Mouse (Mus musculus): ENCODE data around the gene Cdc42. TPM values are rescaled to one million over a fixed set of nuclear protein-coding genes. Genes with fewer than 3 reads are reported as not detected.

Cdc42 gene
- total RNA-seq (2021), result 100 to 1,000 TPM; 352 to 369 TPM

DNA sequence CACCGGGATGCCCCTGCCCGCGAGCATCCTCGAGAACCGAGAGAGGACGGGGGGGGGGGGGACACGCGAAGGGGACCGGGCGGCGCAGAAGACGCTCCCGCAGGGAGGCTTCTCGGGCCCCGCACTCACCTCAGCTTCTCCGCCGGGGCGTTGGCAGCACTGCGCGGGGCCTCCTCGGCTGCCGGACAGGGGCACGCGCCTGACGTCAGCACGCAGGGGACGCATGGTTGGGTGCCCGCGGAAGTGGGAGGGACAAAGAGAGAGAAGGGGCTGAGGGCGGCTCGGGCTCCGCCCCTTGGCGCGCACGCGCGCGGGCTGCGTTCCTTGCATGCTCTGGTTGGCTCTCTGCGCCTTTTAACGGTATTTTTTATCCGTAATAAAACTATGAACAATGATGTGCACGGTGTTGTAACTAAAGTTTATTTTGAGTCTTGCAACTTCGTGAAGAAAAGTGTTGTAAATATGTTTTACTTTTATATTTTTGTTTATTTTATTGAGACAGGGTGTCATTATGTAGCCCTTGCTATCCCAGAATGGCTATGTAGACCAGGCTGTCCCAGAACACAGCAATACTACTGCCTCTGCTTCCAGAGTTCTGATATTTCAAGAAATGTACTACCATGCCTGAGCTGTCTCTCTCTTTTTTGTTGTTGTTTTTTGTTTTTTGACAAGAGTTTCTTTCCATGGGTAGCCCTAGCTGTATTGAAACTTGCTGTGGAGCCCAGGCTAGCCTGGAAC lies at the start of gene Cdc42:
Gene Cdc42 (minus strand): TSS at position 204 of the 738 bp plus-strand sequence.
- intact Hi-C loops (cut with DNase I), result loop anchor here (5.0 kb wide), 1 partner anchor 235 kb away; the partner anchor contains the start of gene Usp48
- peak; percentile 98 to 99 for DNase-seq (ENCODE audit: low spot score in 2 of 2)

DNA sequence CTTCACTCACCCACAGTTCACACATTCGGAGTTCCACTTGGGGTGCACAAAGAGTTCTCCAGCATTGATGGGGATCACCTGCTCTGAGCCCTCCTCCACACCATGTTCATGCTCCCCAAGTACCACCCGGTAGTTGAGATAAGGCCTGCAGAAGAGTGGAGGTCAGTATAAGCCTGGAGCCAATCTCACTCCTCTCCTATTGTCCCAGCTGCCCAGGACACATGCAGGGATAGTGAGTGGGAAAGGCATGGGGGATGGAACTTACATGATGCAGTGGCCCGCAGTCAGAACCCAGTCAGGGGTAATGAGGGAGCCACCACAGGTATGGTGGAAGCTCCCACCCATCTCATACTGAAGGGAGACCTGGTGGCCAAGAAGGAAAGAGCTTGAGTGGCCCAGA lies 48.1 kb upstream of the Cdc42 start:
- DNase-seq (ENCODE audit: low spot score in 2 of 2), result no peak
- intact Hi-C loops (cut with DNase I), result loop anchor here (2.0 kb wide), 1 partner anchor 15 kb away; no protein-coding TSS in a partner anchor

DNA sequence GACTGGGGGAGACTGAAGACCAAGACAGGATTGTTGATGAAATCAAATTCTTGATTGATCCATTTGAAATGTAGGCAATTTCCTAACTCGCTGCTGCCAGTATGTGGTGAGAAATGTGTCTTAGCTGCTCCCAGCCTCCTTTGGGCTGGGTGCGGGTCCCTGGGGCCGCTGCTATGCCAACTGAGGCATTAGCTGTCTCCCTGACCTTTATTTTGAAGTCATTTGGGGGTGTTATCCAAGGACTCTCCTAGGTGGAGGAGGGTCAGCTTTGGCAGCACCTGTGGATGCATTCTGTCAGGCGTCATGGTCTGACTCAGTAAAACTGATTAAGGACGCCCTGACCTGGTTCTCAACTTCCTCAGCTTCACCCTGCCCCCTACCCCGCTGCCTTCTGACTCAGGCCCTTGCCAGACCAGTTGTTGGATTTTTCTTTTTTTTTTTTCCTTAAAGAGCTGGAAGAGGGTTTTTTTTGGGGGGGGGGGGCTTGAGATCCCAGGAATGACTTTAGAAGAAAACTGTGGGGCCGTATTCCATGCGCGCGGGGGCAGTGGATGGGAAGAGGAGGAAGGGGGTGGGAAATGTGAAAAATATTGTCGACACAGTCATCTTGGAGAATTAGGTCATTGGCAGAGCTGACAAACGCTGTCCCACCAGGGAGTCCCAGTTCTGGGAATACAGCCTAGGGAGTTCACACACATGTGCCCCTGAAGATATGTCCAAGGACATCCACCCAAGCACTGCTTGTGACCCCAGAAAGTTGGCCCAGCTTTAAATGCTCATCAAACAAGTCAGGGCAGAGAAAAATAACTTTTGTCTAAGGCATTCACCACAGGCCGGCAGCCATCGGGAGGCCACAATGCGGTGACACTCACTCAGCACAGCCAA lies 39.4 kb upstream of the Cdc42 start:
- intact Hi-C loops (cut with DNase I), result loop anchor here (10.0 kb wide), 1 partner anchor 302 kb away; no protein-coding TSS in a partner anchor

GRCm38 (mm10) chr4:137393378-137394135 lies 36.0 kb upstream of the Cdc42 start:
- intact Hi-C loops (cut with DNase I), result loop anchor here (10.0 kb wide), 1 partner anchor 299 kb away; no protein-coding TSS in a partner anchor
- no peak for DNase-seq (ENCODE audit: low spot score in 2 of 2)

More for the DNA sequence above, 39.4 kb upstream of the Cdc42 start:
- no peak for DNase-seq (ENCODE audit: low spot score in 2 of 2)

DNA sequence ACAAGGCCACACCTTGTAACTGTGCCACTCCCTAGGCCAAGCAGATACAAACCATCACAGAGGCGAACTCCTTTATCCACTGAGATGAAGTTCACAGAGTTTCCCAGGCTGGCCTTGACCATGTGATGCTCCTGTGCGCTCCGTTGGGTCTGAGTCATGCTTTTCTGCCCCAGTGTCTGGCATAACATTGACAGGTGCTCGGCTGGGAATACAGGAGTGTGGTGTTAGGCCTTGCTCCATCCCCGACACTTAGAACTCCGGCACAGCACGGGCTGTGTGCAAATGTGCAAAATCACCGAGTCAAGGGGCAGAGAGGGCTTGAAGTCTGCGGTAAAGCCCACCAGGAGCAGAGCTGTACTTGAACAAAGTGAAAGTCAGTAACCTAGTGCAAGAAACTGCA lies 35.4 kb upstream of the Cdc42 start:
- intact Hi-C loops (cut with DNase I), result loop anchor here (10.0 kb wide), 1 partner anchor 298 kb away; no protein-coding TSS in a partner anchor
- DNase-seq (ENCODE audit: low spot score in 2 of 2), result no peak

DNA sequence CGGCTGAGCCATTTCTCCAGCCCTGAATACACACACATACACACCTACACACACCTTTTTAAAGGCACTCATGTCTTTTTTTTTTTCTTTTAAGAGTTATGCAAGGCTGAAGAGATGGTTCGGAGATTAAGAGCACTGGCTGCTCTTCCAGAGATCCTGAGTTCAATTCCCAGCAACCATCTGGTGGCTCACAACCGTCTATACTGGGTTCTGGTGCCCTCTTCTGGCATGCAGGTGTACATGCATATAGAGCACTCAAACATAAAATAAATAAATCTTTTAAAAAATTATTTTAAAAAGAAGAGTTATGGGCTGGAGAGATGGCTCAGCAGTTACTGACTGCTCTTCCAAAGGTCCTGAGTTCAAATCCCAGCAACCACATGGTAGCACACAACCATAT lies 33.8 kb upstream of the Cdc42 start:
- DNase-seq (ENCODE audit: low spot score in 2 of 2), result no peak
- intact Hi-C loops (cut with DNase I), result loop anchor here (10.0 kb wide), 1 partner anchor 296 kb away; no protein-coding TSS in a partner anchor

- no peak for DNase-seq (ENCODE audit: low spot score in 2 of 2)
- intact Hi-C loops (cut with DNase I), result loop anchor here (10.0 kb wide), 1 partner anchor 295 kb away; no protein-coding TSS in a partner anchor
These were observed 32.7 kb upstream of the Cdc42 start for GRCm38 (mm10) chr4:137390196-137390595.

- no peak for DNase-seq (ENCODE audit: low spot score in 2 of 2)
- intact Hi-C loops (cut with DNase I), result loop anchor here (5.0 kb wide), 2 partner anchors 42 to 72 kb away; no protein-coding TSS in a partner anchor
These were observed 31.5 kb upstream of the Cdc42 start for GRCm38 (mm10) chr4:137388983-137389382.

DNA sequence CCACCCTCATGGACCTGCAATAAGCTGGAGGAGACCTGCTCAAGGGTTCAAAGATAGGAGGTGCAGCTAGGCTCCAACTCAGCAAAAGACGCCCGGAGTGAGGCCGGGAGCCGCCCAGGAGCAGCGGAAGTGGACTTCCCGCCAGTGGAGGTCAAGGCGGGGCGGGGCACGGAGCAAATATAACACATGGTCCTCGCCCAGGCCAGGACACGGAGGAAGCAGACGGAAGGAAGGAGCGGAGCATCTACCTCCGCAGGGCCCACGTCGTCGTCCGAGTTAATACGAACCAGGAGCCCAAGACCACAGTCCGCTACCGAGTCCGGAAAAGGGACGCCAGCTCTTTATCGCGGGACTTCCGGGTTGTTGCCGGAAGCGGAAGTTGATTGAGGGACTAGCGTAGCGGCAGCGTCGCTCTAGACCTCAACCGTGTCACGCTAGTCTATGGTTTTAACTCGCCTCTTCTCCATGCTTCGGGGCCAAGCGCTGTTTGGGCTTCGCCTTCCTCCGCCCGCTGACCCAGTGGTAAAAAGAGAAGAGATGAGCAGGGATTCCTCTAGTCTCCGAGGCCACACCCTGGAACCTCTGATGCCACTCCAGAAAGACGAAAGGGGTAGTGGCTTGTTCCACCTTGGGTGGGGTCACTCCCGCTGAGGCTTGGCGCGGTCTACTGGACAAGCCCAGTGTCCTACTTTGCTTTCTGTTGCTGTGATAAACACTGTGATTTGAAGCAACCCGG lies 30.7 kb upstream of the Cdc42 start:
- intact Hi-C loops (cut with DNase I), result loop anchor here (5.0 kb wide), 2 partner anchors 41 to 71 kb away; no protein-coding TSS in a partner anchor

DNA sequence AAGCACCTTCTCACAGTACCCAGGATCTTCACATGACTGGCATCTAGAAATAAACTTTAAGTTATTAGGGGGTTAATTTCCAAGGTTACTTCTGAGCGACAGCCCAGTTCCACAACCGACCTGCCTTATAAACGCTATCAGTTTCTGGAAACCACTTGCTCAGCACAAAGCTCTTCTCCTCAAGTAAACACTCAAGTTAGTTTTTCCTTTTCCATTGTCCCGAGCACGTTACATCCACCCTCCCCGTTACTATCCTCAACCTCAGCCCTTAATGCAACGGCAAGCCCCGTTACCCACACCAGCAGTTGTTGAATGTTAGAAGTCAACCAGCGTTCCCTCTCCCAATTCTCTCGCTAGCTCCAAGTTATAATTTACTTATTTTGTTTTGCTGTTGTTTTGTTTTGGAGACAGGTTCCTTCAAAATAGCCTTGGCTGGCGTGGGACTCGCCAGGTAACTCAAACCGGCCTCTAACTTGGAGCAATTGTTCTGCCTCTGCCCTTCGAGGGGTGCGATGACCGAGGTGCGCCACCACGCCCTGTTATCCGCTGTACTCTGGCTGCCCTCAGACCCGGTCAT lies 30.1 kb upstream of the Cdc42 start:
- intact Hi-C loops (cut with DNase I), result loop anchor here (5.0 kb wide), 2 partner anchors 40 to 70 kb away; no protein-coding TSS in a partner anchor
- DNase-seq (ENCODE audit: low spot score in 2 of 2), result no peak

More for the DNA sequence above, 30.7 kb upstream of the Cdc42 start:
- DNase-seq (ENCODE audit: low spot score in 2 of 2), result peak; percentile 88 to 93

DNA sequence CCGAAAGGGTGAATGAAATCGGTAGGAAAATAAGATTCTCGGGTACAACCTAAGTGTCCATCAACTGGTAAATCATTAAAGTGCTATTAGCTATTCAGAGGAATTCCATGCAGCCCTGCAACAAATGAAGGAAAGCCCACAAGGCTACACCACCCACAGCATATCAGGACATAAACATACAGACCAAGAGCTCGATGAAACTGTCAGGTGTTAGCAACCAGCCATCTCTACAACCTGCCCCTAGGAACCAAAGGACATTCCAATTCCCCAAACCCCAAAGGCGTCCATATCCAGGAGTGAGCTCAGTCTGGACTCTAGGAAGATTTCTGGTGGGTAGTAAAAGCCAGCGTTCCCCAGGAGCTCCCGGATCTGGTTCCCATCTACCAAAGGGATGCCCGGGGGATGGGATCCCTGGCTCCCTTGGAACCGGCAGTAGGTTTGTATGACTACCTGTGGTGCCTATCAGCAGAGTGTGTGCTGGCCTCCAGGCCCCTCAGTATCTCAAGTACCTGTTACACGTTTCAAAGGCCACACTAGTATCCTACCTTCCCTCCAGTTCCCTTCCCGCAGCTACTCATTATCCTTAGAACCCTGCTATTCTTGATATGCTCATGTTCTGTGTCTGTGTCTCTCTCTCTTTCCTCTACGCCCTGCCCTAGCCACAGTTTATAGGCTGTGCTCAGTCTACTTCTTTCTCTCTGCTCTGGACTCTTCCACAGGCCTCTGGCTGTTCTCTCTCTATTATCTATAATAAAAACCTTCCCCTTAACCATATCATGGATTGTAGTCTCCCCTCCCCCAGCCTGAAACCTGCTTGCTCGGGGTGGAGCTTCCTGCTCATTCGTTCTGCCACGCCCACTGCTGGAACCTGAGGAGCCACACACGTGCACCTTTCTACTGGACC lies 23.4 kb upstream of the Cdc42 start:
- intact Hi-C loops (cut with DNase I), result no loop called here
- no peak for DNase-seq (ENCODE audit: low spot score in 2 of 2)

DNA sequence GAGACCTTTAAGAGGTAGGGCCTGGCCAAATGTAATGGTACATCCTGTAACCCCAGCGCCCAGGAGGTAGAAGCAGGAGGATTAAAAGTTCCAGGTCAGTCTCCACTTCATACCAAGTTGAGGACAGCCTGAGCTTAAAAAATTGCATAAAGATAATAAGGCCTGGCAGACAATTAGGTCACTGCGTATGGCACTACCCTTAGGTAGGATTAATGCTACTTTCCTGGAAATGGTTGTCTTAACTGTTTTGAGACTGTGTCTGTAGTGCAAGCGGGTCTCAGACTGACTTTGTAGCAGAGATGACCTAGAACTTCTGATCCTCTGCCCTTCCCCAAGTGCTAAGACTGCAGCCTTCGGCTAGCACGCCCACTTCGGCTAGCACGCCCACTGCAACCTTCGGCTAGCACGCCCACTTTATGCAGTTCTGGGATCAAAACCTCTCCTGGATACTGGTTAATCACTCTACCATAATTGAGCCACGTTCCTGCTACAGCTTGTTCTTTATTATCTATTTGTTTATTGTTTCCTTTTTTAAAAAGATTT lies 22.3 kb upstream of the Cdc42 start:
- intact Hi-C loops (cut with DNase I), result no loop called here
- DNase-seq (ENCODE audit: low spot score in 2 of 2), result no peak

DNA sequence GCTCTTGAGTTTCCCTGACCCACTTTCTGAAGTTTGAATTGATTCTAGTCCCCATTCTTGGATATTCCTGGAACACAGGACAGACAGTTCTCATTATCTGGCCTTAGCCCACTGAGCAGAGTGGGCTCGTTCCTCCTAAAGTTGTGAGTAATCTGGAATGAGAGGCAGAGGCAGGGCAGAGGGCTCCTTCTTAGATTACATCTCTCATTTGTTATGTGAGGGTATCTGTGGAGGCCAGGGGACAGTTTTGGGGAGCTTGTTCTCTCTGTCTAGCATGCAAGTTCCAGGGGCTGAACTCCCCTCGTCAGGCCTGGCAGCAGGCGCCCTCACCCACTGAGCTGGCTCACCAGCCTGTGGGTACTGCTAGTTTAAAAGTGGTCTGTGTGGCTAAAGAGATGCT lies 21.6 kb upstream of the Cdc42 start:
- no peak for DNase-seq (ENCODE audit: low spot score in 2 of 2)
- intact Hi-C loops (cut with DNase I), result no loop called here

GRCm38 (mm10) chr4:137377526-137378304 lies 20.2 kb upstream of the Cdc42 start:
- no peak for DNase-seq (ENCODE audit: low spot score in 2 of 2)
- intact Hi-C loops (cut with DNase I), result no loop called here

DNA sequence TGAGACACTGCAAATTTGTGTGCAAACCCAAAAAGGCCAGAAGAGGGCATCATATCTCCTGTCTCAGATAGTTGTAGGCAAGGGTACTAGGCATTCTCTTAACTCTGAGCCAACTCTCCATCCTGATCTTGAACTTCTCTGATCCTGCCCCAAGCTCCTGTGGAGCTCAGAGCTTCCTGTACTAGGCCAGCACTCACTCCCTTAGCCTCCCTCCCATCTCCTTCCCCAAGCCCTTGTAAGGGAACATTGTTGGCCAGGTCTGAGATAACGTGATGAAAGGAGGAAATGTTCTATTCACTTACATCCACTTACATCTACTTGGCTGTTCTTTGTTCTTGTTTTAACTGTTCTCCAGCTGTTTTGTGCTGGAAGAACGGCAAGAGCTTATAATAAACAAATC lies 19.3 kb upstream of the Cdc42 start:
- DNase-seq (ENCODE audit: low spot score in 2 of 2), result no peak
- intact Hi-C loops (cut with DNase I), result no loop called here

Measured in left cerebral cortex, postnatal 25 days (tissue).